Mouse (Mus musculus) heart, embryonic 12.5 days (tissue): ENCODE results near the gene Slc12a8. TPM values are rescaled to one million over a fixed set of nuclear protein-coding genes. Genes with fewer than 3 reads are reported as not detected.

ENCODE experiments used
- ATAC-seq: fragments of 200-750 bp; cut with Nextera tagmentation; 2 replicates; pipeline ENCODE4 v1.8.0; 2017; ENCODE audit warnings: moderate TSS enrichment, moderate library complexity; ENCODE audit not compliant: insufficient number of reproducible peaks, low FRiP score
- H3K27ac ChIP-seq: fragments of 300-500 bp; sonication (generic); 2 replicates; pipeline ENCODE4 v1.5.1; 2016; ENCODE audit warnings: mild to moderate bottlenecking, moderate library complexity; ENCODE audit not compliant: poor library complexity, severe bottlenecking
- H3K27me3 ChIP-seq: fragments of 300-500 bp; sonication (generic); replicated peaks from 2 replicates; pipeline ENCODE4 v1.6.1; 2016; ENCODE audit warnings: mild to moderate bottlenecking, moderate library complexity
- H3K36me3 ChIP-seq: fragments of 300-500 bp; sonication (generic); 2 replicates; pipeline ENCODE4 v1.6.1; 2016; ENCODE audit warnings: mild to moderate bottlenecking, moderate library complexity
- H3K4me1 ChIP-seq: fragments of 300-500 bp; sonication (generic); replicated peaks from 2 replicates; pipeline ENCODE4 v1.6.1; 2016; ENCODE audit warnings: mild to moderate bottlenecking
- H3K4me2 ChIP-seq: fragments of 300-500 bp; sonication (generic); 2 replicates; pipeline ENCODE4 v1.6.1; 2016; ENCODE audit warnings: mild to moderate bottlenecking, moderate library complexity
- H3K4me3 ChIP-seq: fragments of 300-500 bp; sonication (generic); 2 replicates; pipeline ENCODE4 v1.5.1; 2016; ENCODE audit warnings: mild to moderate bottlenecking
- H3K9ac ChIP-seq: fragments of 300-500 bp; sonication (generic); 2 replicates; pipeline ENCODE4 v1.6.1; 2016; ENCODE audit warnings: mild to moderate bottlenecking, moderate library complexity
- H3K9me3 ChIP-seq: fragments of 300-500 bp; sonication (generic); replicated peaks from 2 replicates; pipeline ENCODE4 v1.6.1; 2016; ENCODE audit warnings: mild to moderate bottlenecking, moderate library complexity
- WGBS: fragments of 180-500 bp; shearing (Covaris S2); methylation state at CpG from one replicate; pipeline ENCODE4 v1.1.7; 2016; 5-methylcytosine and 5-hydroxymethylcytosine counted together
- polyA plus RNA-seq: library from polyadenylated mRNA; unstranded; fragments of >200 nt; fragmentation: Nextera tagmentation; extraction: Ambion mirVana; gene quantifications from 2 replicates; pipeline ENCODE4 v1.2.1, GENCODE M21; 2016

The Slc12a8 gene
- polyA plus RNA-seq, 1 experiment from 2014 or later, result 1.3 TPM

DNA sequence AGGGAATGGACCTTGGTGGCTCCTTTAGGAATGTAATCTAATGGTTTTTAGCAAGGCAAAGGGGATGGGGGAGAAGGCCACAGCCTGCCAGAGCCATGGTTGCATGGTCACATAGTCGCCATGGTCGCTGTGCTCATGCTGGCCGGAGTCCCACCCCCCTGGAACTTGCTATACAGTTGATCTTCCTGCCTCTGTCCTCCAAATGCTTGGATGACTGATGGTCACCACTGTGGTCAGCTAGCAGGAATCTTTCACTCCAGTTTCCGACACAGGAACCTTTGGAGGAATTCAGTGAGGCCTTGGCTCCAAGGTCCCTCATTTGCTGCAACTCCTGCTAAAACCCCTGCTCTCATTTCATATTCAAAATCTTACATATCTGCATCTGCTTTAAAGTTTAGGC is 79.1 kb downstream of the Slc12a8 start:
- ATAC-seq, result no peak
- Histone ChIP-seq H3K4me1 (peaks cover 39% of the 10 kb centered on the region), H3K36me3 (no peaks in the 10 kb centered on the region), H3K27me3 (no peaks in the 10 kb centered on the region), H3K9ac (no peak overlapping the region), H3K9me3 (peaks cover 3% of the 10 kb centered on the region; the same call in 1 of the 2 replicates), H3K4me3 (no peak overlapping the region), H3K27ac (no peak overlapping the region), H3K4me2 (no peak overlapping the region)
- WGBS, result 85% methylated on average over 4 of the region's 4 CpGs

DNA sequence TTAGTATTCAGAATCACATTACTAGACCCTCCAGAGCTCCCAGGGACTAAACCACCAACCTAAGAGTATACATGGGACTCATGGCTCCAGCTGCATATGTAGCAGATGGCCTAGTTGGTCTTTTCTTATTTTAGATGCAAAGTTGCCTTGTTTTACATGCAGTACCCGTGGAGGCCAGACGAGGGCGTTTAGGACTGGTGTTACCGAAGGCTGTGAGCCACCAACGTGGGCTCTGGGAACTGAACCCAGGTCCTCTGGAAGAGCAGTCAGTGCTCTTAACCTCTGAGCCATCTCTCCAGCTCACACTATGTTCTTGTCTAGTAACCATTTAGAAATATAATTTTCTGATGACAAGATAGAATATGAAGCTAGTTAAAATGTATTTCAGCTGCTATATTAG is 83.1 kb downstream of the Slc12a8 start:
- 21% methylated on average over 5 of the region's 5 CpGs for WGBS
- H3K4me3 ChIP-seq, result no peak overlapping the region
- H3K4me2 ChIP-seq, result no peak overlapping the region
- H3K27ac ChIP-seq, result no peak overlapping the region
- no peaks in the 10 kb centered on the region for H3K36me3 ChIP-seq
- no peak for ATAC-seq
- no peaks in the 10 kb centered on the region for H3K27me3 ChIP-seq
- peaks cover 3% of the 10 kb centered on the region for H3K4me1 ChIP-seq
- H3K9me3 ChIP-seq, result peaks cover 3% of the 10 kb centered on the region; the same call in 1 of the 2 replicates
- H3K9ac ChIP-seq, result no peak overlapping the region

GRCm38 (mm10) chr16:33601299-33601698 is 84.2 kb downstream of the Slc12a8 start:
- H3K9me3 ChIP-seq, result peaks cover 3% of the 10 kb centered on the region; the same call in 1 of the 2 replicates
- no peaks in the 10 kb centered on the region for H3K27me3 ChIP-seq
- no peak overlapping the region for H3K4me3 ChIP-seq
- H3K9ac ChIP-seq, result no peak overlapping the region
- ATAC-seq, result no peak
- H3K27ac ChIP-seq, result no peak overlapping the region
- 80% methylated on average over 8 of the region's 8 CpGs for WGBS
- H3K36me3 ChIP-seq, result no peaks in the 10 kb centered on the region
- H3K4me2 ChIP-seq, result no peak overlapping the region
- H3K4me1 ChIP-seq, result peaks cover 11% of the 10 kb centered on the region

GRCm38 (mm10) chr16:33605647-33606596 is 88.8 kb downstream of the Slc12a8 start:
- WGBS, result 22% methylated on average over 9 of the region's 9 CpGs
- H3K4me2 ChIP-seq, result peak overlapping the region; percentile 19; the same call in 1 of the 2 replicates
- H3K9me3 ChIP-seq, result no peaks in the 10 kb centered on the region
- H3K27me3 ChIP-seq, result no peaks in the 10 kb centered on the region
- peak; percentile 24; the same call in 1 of the 2 replicates for ATAC-seq
- H3K27ac ChIP-seq, result peak overlapping the region; percentile 89
- H3K4me1 ChIP-seq, result peaks cover 25% of the 10 kb centered on the region
- no peak overlapping the region for H3K9ac ChIP-seq
- no peak overlapping the region for H3K4me3 ChIP-seq
- H3K36me3 ChIP-seq, result no peaks in the 10 kb centered on the region

GRCm38 (mm10) chr16:33606691-33607532 is 89.8 kb downstream of the Slc12a8 start:
- no peaks in the 10 kb centered on the region for H3K36me3 ChIP-seq
- H3K27ac ChIP-seq, result peak overlapping the region; percentile 89
- ATAC-seq, result peak; percentile 36; the same call in 1 of the 2 replicates
- H3K9ac ChIP-seq, result no peak overlapping the region
- peaks cover 25% of the 10 kb centered on the region for H3K4me1 ChIP-seq
- 44% methylated on average over 8 of the region's 8 CpGs for WGBS
- peak overlapping the region; percentile 38 for H3K4me2 ChIP-seq
- no peaks in the 10 kb centered on the region for H3K27me3 ChIP-seq
- no peak overlapping the region for H3K4me3 ChIP-seq
- no peaks in the 10 kb centered on the region for H3K9me3 ChIP-seq

- 56% methylated on average over 2 of the region's 2 CpGs for WGBS
- no peaks in the 10 kb centered on the region for H3K36me3 ChIP-seq
- H3K4me2 ChIP-seq, result no peak overlapping the region
- H3K27ac ChIP-seq, result no peak overlapping the region
- H3K9me3 ChIP-seq, result no peaks in the 10 kb centered on the region
- H3K4me3 ChIP-seq, result no peak overlapping the region
- peaks cover 25% of the 10 kb centered on the region for H3K4me1 ChIP-seq
- H3K9ac ChIP-seq, result no peak overlapping the region
- no peak for ATAC-seq
- no peaks in the 10 kb centered on the region for H3K27me3 ChIP-seq
Observed at GRCm38 (mm10) chr16:33609554-33609953, 92.4 kb downstream of the Slc12a8 start.

DNA sequence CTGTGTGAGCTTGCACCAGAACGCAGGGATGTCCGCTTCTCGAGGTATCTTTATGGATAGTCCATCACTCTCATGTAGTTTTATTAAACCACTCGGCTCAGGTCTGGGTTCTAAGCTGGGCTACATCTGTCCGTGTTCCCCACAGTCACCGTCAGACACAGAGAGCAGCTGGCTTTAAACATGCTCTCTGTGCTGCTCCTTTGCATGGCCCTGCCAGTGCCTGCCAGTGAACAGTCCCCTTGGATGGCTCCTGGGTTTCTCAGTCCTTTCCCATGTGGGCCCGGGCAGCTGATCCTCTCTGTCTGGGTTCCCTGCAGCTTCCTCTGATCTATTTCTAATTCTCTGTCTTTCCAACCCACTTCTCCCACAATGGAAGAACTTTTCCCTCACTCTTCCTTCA is 93.3 kb downstream of the Slc12a8 start:
- Histone ChIP-seq H3K4me1 (peaks cover 21% of the 10 kb centered on the region), H3K27me3 (no peaks in the 10 kb centered on the region)

GRCm38 (mm10) chr16:33611291-33611690 is 94.2 kb downstream of the Slc12a8 start:
- WGBS, result 77% methylated on average over 8 of the region's 8 CpGs
- H3K36me3 ChIP-seq, result no peaks in the 10 kb centered on the region
- H3K4me1 ChIP-seq, result peaks cover 13% of the 10 kb centered on the region
- H3K4me3 ChIP-seq, result no peak overlapping the region
- no peaks in the 10 kb centered on the region for H3K27me3 ChIP-seq
- no peak for ATAC-seq
- H3K9ac ChIP-seq, result no peak overlapping the region
- H3K27ac ChIP-seq, result no peak overlapping the region
- H3K9me3 ChIP-seq, result no peaks in the 10 kb centered on the region
- H3K4me2 ChIP-seq, result no peak overlapping the region

More for the DNA sequence above, 93.3 kb downstream of the Slc12a8 start:
- Histone ChIP-seq H3K9ac (no peak overlapping the region), H3K4me2 (no peak overlapping the region), H3K4me3 (no peak overlapping the region), H3K9me3 (no peaks in the 10 kb centered on the region), H3K27ac (no peak overlapping the region), H3K36me3 (no peaks in the 10 kb centered on the region)
- WGBS, result 77% methylated on average over 7 of the region's 7 CpGs
- ATAC-seq, result no peak

DNA sequence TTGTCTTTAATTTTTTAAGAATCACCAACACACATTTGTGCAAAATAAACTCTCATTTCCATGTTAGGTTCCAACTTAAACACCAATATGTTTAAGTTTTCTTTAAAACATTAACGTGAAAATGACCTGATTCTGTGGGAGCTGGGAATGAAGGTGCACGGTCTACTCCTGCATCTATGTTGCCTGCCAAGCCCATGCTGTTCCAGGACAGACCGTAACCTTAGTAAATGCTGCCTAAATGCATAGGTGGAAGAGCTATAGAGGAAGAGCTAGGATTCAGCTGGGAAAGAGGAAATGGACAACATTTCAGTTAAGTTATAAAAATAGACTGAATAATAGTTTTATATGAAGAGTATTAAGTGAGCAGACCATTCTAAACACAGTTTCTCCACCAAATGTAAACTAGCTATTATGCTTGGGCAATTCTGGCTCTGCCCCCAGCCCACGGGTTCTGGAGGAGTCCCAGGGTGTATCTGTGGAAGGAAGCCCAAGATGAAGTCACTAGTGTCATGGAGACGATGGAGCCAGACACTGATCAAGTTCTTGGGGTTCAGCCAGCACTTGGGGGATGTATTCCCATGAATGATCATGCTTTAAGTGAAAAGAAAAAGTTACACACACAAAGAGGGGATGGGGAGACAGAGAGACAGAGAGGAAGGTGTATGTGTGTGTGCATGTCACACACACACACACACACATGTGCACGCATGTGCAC is 95.1 kb downstream of the Slc12a8 start:
- Histone ChIP-seq H3K9ac (no peak overlapping the region), H3K4me2 (no peak overlapping the region), H3K4me3 (no peak overlapping the region), H3K27ac (no peak overlapping the region), H3K36me3 (no peaks in the 10 kb centered on the region), H3K9me3 (no peaks in the 10 kb centered on the region), H3K4me1 (peaks cover 5% of the 10 kb centered on the region), H3K27me3 (no peaks in the 10 kb centered on the region)
- 80% methylated on average over 6 of the region's 6 CpGs for WGBS
- ATAC-seq, result no peak

GRCm38 (mm10) chr16:33615986-33616385 is 98.9 kb downstream of the Slc12a8 start:
- 81% methylated on average over 3 of the region's 3 CpGs for WGBS
- Histone ChIP-seq H3K9me3 (0 out of 2 replicates have a peak, but pooled peaks cover 7% of the 10 kb centered on the region), H3K4me2 (no peak overlapping the region), H3K27me3 (no peaks in the 10 kb centered on the region), H3K36me3 (no peaks in the 10 kb centered on the region), H3K27ac (no peak overlapping the region), H3K4me3 (no peak overlapping the region), H3K9ac (no peak overlapping the region), H3K4me1 (no peaks in the 10 kb centered on the region)
- no peak for ATAC-seq
